Mouse (Mus musculus): ENCODE results near the gene Arhgap35.

Arhgap35 gene

GRCm38 (mm10) chr7:16519310-16519709 lies 95.5 kb downstream of the Arhgap35 start:
- DNase-seq = no peak

GRCm38 (mm10) chr7:16517198-16517597 lies 97.6 kb downstream of the Arhgap35 start:
- no peak for DNase-seq

GRCm38 (mm10) chr7:16507284-16507683 lies 107.5 kb downstream of the Arhgap35 start:
- DNase-seq = peak; percentile 38 to 71

GRCm38 (mm10) chr7:16505226-16505593 lies 109.6 kb downstream of the Arhgap35 start:
- no peak for DNase-seq

GRCm38 (mm10) chr7:16504573-16505225 lies 110.1 kb downstream of the Arhgap35 start:
- peak in 1 of 2 experiments; percentile 37 for DNase-seq

- no peak for DNase-seq
Measured at GRCm38 (mm10) chr7:16501571-16501970, 113.2 kb downstream of the Arhgap35 start.

- peak in 1 of 2 experiments; percentile 51 for DNase-seq
Measured at GRCm38 (mm10) chr7:16499671-16500104, 115.1 kb downstream of the Arhgap35 start.

GRCm38 (mm10) chr7:16496260-16496659 lies 118.5 kb downstream of the Arhgap35 start:
- DNase-seq = no peak

- DNase-seq = peak; percentile 63 to 69
Measured at GRCm38 (mm10) chr7:16493361-16493760, 121.4 kb downstream of the Arhgap35 start.

- DNase-seq = no peak
Measured at GRCm38 (mm10) chr7:16492211-16492610, 122.6 kb downstream of the Arhgap35 start.

GRCm38 (mm10) chr7:16491759-16492158 lies 123.0 kb downstream of the Arhgap35 start:
- DNase-seq = peak; percentile 81 to 85

- peak; percentile 31 to 63 for DNase-seq
Measured at GRCm38 (mm10) chr7:16489948-16490347, 124.8 kb downstream of the Arhgap35 start.

GRCm38 (mm10) chr7:16488816-16489215 lies 126.0 kb downstream of the Arhgap35 start:
- no peak for DNase-seq

GRCm38 (mm10) chr7:16477628-16478027 lies 137.2 kb downstream of the Arhgap35 start, which contains the start of gene Npas1:
TSS of gene Npas1 (minus strand) at chr7:16477728.
- DNase-seq = no peak

- DNase-seq = no peak
Measured at GRCm38 (mm10) chr7:16476600-16476989, 138.2 kb downstream of the Arhgap35 start.

- DNase-seq = no peak
Measured at GRCm38 (mm10) chr7:16475764-16476599, 138.8 kb downstream of the Arhgap35 start.

- no peak for DNase-seq
Measured at GRCm38 (mm10) chr7:16475321-16475720, 139.5 kb downstream of the Arhgap35 start.

GRCm38 (mm10) chr7:16474445-16474844 lies 140.3 kb downstream of the Arhgap35 start:
- no peak for DNase-seq

GRCm38 (mm10) chr7:16473847-16474246 lies 140.9 kb downstream of the Arhgap35 start:
- DNase-seq = no peak

GRCm38 (mm10) chr7:16472116-16472709 lies 142.6 kb downstream of the Arhgap35 start:
- no peak for DNase-seq

- DNase-seq = peak in 1 of 2 experiments; percentile 43
Measured at GRCm38 (mm10) chr7:16471549-16471948, 143.2 kb downstream of the Arhgap35 start.

GRCm38 (mm10) chr7:16468115-16468514 lies 146.7 kb downstream of the Arhgap35 start:
- no peak for DNase-seq

- DNase-seq = no peak
Measured at GRCm38 (mm10) chr7:16466565-16466964, 148.2 kb downstream of the Arhgap35 start.

GRCm38 (mm10) chr7:16465568-16465967 lies 149.2 kb downstream of the Arhgap35 start:
- no peak for DNase-seq

Data from cerebellum, postnatal 25 days (tissue).